Mouse (Mus musculus): Measurements from ENCODE around the gene Baz1a.
"Not testable (repeated sequence)": the region's sequence is repeated elsewhere in the genome, so short reads cannot be mapped to it uniquely, and the experiment has no call there.

The Baz1a gene

DNA sequence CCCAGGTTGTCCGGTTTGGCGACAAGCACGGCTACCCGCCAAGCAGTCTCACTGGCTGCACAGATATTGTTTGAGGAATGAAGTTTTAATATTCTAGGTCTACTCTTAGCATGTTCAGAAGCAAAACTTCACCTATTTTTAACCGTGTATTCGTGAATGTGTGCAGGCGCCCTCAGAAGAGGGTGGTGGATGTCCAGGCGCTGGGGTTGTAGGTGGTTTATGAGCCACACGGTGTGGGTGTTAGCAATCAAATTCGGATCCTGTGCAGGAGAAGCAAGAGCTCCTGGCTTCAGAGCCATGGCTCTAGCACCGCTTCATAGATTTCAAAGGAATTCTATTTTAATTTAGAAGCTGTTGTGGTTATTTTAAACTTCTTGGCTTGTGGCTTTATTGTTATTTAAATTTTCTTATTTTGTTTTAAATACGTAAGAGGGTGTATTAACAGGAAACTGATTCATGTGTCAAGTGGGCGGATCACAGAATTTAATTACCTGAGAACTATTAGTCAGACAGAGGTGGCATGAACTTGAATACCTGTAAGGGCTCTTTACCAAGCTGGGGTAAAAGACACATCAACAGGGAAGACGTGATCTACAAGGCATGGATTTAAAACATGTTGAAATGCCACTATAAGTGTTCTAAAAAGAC lies 6.7 kb downstream of the Baz1a start:
- no peak for DNase-seq (ENCODE audit: low spot score in 2 of 2)

DNA sequence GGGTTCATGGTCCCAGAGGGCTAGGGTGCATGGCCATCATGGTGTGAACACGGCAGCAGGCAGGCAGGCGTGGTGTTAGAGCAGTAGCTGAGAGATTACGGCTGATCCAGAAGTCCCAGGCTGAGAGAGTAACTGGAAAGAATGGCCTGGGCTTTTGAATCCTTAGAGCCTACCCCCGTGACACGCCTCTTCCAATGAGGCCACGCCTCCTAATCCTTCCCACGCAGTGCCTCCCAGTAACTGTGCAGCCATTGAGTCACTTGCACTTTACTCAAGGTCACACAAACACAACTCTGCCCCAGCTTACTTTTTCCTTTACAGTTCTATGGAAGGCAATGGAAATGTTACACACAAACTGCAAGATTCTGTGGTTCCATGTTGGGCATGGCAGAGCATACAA lies 8.1 kb downstream of the Baz1a start:
- DNase-seq (ENCODE audit: low spot score in 2 of 2), result no peak

DNA sequence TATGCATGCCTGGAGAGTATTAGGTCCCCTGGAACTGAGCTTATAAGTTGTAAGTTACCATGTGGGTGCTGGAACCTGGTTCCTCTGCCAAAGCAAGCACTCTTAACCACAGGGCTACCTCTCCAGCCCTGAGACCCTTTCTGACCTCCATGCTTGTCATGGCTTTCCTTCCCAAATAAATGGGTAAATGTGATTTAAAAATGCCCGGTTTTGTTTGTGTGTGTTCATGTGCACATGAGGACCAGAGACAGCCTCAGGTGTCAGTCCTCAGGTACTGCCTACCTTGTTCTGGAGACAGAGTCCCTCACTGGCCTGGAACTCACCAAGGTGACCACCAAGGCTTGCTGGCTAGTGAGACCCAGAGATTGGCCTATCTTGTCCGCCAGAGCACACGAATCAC lies 9.8 kb downstream of the Baz1a start:
- DNase-seq (ENCODE audit: low spot score in 2 of 2), result no peak

DNA sequence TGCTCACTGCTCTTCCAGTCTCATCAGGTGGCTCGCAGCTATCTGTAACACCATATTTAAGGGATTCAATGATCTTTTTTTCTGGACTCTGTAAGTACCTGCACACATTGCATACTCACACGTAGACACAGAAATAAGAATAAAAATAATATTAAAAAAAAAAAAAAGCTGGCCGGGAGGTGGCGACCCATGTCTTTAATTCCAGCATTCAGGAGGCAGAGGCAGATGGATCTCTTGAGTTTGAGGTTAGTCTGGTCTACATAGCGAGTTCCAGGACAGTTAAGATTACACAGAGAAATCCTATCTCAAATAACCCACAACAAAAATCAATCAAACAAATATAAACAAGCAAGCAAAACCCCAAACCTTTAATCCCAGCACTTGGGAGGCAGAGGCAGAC lies 10.3 kb downstream of the Baz1a start:
- no peak for DNase-seq (ENCODE audit: low spot score in 2 of 2)

DNA sequence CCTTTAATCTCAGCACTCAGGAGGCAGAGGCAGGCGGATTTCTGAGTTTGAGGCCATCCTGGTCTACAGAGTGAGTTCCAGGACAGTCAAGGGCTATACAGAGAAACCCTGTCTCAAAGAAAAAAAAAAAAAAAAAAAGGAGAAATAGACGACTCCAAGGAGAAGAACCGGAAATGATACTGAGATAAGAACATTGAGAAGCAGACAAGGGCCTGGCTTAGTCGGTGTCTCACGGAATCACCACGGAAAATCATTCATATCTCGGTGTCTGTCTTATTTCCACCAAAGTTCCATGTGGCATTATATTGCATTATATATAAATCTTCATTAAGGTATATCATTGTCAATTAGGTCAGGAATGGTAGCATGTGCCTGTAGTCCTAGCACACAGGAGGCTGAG lies 11.6 kb downstream of the Baz1a start:
- not testable (repeated sequence) for DNase-seq (ENCODE audit: low spot score in 2 of 2)

DNA sequence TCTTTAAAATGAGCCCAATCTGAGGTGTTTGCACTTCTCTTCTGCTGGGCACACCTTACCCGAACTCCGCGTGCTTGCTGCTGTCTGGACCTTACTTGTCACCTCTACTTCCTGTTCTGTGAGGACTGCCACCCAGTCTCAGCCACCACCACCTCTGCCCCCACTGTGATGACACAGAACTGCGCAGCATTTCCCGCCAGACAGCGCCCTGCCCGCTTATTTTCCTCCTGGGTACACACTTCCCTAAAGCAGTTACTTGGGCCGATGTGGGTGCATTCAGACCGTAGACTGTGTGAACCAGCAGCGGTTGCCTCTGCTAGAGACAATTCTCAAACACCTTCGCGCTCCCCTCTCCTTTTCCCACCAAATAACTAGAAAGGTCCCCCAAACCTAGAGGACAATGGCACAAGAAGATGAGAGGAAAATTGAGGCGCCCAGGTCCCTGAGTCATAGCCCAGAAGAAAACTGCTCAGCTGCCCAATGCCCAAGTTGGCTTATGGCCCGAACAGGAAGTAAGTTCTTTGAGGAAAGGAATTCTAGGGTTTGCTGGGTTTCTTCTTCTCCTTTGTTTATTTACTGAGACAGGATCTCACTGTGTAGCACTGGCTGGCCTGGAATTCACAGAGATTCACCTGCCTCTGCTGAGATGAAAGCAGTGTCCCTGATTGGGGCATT lies 15.0 kb downstream of the Baz1a start:
- DNase-seq (ENCODE audit: low spot score in 2 of 2), result peak in 1 of 2 experiments; percentile 15

DNA sequence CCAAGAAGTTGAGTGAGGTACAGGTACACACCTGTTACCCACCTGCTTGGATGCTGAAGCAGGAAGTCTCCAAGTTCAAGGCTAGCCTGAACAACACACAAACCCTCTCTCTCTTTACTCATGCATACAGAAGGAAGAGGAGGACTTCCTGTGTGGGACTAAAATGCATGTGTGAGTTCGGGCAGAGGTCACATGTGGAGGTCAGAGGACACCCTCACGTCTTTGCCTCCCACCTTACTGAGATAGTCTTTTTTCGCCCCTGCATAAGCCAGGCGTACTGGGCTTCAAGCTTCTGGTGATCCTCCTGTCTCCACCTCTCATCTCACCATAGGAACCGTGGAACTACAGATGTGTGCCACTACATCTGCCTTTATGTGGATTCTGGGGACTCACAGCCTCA lies 15.7 kb downstream of the Baz1a start:
- no peak for DNase-seq (ENCODE audit: low spot score in 2 of 2)

DNA sequence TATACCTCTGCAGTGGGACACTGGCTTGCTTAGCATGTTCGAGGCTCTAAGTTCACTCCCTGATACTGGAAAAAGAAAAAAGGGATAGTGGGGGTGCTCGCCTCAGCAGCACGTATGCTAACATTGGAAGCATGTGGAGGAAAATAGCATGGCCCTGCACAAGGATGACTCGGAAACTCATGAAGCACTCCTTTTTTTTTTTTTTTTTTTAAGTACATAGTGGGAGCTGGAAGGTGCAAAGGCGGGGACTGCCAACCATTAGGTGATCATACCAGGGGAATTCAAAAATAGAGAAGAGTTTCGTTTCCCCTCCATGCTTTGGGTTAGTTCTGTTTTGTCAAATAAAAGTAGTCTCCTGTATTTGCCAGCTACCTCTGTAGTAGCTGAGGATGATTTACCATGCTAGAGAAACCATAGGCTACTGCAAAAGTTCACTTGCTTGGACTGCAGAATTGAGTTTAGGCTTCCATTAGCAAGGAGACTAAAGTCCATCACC lies 17.1 kb downstream of the Baz1a start:
- no peak for DNase-seq (ENCODE audit: low spot score in 2 of 2)

DNA sequence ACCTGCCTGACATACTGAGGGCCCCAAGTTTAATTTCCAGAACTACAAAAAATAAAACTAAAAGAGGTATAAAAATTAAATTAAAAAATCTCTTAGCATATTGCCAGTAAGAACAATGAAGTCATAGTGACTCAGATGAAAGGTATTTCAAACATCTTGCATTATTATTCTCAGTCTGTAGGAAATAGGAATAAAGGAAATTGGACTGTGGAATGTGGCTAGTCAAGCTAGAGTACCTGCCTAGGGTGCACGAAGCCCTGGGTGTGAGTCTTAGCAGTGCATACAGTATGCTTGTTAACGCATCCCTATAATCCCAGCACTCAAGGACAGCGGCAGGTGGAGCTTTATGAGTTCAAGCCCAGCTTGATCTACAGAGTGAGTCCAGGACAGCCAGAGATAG lies 18.2 kb downstream of the Baz1a start:
- DNase-seq (ENCODE audit: low spot score in 2 of 2), result no peak

DNA sequence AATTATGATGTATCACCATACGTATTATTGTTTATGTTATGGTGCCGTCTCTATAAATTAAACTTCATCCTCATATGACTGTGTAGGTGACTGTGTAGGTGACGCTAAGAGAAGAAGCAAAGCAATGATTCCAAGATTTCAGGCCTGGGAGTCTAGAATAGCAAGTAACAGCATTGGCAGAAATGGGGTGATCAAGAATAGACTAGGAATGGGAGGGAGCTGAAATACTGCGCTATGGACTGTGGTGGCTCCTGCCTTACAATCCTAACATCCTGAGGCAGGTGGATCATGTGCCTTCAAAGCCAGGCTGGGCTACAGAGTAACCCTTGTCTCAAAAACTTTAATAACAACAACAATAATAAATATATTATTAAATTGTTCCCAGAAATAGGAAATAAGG lies 19.7 kb downstream of the Baz1a start:
- no peak for DNase-seq (ENCODE audit: low spot score in 2 of 2)

DNA sequence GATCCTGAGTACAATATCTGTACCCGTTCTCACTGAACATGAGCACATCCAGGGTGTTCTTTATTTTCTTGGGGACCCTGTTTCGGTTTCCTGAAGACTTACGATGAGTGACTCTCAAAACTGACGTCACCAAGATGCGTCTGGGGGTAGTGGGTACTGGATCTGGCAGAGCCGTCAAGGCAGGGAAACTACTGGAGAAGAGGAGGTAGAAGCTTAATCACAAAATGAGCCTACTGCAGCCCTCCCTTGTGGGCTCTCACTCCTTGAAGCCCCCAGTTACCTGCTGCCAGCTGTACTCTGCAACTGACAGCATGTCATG lies 20.1 kb downstream of the Baz1a start:
- DNase-seq (ENCODE audit: low spot score in 2 of 2), result no peak

DNA sequence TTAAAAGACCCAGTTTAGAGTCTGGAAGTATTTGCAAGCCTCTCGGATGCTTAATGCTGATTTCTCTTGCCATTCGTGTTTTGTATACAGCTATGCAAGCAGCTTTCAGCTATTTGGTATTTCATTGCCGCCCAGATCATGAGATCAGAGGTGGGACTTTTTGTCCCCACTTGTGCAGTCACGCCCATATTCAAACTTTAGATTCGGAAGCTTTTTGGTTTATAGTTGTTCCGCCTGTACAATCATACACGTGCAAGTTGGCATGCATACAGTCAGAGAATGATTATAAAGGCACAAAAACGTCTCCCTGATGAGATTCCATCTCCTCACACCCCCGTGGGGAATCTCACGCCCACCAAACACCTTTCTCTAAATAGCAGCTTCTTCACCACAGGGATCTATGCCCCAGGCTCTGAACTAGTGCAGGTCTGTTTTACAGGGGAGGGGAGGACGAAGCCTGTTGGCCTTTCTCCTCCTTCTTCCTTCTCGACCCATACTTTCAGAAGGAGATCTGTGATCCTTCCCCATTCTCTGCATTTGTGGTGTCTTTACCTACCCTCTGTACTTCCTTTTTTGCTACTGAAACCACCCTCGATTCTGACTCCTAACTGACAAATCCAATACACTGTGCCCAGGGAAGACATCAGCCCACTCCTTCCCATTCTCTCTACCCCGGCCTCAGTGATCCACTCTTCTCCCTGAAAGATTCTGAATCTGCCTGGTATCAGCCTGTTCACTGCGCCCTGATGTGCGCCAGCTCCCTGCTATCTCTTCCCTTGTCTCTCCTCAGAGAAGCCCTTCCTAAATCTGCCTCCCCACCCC lies 20.7 kb downstream of the Baz1a start:
- DNase-seq (ENCODE audit: low spot score in 2 of 2), result no peak

DNA sequence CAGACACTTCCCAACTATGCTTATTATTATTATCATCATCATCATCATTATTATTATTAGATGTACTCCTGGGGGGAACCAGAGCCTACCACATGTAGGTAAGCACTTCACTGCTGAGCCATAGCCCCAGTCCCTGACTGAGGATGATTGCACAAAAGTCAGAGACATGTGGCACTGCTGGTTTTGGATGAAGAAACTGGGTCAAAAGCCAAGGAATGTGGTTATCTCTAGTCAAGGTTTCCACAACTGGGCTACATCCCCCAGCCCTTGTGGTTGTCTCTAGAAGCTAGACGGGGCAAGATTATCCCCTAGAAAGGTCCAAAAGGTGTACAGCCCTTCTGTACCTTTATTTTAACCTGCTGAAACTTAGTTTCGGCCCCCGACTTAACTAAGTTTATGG lies 21.3 kb downstream of the Baz1a start:
- no peak for DNase-seq (ENCODE audit: low spot score in 2 of 2)

DNA sequence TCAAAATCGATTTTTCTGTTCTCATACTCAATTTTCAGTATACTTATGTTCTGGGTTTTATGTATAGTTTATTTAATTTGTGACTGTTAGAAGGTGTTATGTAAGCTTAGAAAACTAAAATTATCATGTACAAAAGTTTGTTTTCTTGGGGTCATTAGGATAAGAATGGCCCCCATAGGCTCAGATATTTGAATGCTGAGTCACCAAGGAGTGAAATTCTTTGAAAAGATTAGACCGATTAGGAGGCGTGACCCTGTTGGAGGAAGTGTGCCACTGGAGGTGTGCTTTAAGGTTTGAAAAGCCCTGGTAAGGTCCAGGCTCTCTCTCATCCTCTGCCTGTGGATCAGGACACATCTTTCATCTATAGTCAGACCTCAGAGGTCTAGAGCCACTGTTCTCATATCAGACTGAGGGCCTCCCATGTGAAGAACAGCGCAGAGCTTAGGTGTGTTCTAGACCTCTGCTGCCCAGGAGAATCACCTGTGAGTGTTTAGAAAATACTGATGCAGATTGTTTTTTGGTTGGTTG lies 25.8 kb downstream of the Baz1a start:
- DNase-seq (ENCODE audit: low spot score in 2 of 2), result no peak

DNA sequence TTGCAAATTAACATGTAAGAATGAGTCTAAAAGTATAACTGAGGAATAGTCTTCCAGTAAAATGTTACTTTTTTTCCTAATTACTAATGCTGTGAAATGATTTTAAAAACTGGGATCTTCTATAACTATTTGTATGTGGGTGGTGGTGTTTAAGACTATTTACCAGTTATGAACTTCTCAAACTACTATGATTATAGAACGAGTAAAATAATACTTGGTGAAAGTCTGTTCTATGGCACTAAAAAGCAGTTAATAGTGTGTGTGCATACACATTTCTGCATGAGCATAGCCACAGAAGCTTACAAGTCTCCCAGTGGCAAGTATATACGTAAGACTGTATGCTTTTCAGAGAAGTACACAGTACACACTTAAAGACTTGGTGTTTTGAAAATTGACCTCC lies 27.0 kb downstream of the Baz1a start:
- no peak for DNase-seq (ENCODE audit: low spot score in 2 of 2)

DNA sequence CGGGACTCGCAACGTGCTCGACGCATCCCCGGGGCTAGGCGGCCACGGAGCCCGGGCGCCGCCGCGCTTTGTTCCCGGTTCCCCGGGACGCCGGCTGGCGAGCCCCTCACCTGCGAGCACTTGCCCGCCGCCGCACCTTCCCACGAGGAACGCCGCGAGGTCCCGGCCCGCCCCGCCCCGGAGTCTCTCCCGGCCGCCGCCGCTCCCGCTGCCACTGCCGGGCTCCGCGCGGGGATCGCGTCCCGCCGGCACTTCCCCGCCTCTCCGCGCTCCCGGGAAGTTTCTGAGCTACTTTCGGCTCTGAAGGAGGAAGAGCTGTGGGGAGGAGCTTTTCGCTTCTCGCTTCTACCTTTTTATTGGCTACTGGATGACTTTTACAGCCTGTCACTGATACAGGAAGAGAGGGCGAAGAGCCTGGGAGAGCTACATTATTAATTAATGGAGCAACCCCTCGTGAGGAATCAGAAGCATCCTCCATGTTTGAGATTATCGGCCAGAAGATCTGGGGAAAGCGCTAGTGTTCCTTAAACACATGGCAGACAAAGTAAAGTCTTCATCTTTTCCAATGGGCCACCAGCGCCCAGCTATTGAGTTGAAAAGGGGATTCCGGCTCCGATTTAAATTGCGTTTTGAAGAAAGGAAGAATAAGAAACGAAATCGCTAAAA lies 28.0 kb downstream of the Baz1a start, which contains the start of gene Gm20403:
Gene Gm20403, minus strand, starts transcription at position 478 of the 666 bp plus-strand sequence.
- peak; percentile 60 to 63 for DNase-seq (ENCODE audit: low spot score in 2 of 2)

DNA sequence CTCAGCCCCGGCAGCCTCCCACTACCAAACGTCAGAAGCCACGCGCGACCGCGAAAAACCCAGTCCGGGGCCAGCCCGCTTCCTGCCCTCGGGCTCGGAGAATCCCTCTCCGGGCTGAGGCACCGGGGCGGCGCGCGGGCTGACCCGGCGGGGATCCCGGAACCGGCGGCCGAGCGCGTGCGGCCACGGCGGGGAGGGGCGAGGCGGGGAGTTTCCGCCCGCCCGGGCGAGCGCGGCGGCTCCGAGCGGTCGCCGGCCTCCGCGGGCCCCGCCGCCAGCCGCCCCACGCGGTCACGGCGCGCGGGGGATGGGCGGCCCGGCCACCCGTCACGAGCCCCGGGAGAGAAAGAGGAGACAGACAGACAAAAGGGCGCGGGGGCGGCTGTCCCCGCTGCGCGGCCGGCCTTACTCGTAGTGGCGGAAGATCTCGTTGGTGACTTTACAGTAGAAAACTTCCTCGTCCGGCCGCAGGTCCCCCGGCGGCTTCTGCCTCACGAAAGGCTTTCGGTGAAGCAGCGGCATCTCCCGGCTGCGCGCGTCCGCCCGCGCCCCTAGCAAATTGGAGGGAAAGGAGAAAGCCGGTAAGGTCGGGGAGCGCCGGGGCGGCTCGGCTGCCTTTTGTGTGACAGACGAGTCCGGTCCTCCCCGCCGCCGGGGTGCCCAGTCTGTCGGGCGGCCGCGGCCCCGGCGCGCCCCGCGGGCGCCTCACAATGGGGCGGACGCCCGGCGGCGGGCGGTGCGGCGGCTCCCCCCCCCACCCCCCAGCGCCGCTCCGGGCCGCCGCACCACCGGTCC lies 28.7 kb downstream of the Baz1a start:
- peak; percentile 24 to 80 for DNase-seq (ENCODE audit: low spot score in 2 of 2)

DNA sequence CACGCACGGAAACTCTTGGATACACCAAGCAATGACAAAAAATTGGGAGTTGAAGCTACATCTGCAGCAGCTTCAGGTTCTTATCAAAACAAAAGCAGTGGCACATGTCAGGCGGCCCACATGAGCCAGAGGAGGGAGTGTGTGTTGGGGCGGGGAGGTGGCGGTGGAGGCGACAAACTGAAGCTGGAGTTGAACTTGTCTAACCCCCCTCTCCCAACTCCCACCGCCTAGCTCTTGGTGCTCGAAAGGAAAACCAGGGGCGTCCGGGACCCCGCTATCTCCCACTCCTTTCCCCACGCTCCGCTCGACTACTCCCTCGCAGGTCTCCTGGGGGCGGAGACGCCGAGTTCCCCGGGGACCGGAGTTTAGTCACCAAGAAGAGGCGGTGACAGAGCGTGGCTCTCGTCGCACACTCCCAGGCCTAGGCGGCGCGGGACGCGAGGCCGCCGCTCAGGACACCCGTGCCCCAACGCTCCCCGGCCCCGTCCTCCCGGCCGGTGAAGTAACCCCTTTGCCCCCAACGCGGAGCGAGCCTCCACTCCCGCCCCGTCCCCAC lies 29.4 kb downstream of the Baz1a start:
- peak; percentile 55 to 60 for DNase-seq (ENCODE audit: low spot score in 2 of 2)

DNA sequence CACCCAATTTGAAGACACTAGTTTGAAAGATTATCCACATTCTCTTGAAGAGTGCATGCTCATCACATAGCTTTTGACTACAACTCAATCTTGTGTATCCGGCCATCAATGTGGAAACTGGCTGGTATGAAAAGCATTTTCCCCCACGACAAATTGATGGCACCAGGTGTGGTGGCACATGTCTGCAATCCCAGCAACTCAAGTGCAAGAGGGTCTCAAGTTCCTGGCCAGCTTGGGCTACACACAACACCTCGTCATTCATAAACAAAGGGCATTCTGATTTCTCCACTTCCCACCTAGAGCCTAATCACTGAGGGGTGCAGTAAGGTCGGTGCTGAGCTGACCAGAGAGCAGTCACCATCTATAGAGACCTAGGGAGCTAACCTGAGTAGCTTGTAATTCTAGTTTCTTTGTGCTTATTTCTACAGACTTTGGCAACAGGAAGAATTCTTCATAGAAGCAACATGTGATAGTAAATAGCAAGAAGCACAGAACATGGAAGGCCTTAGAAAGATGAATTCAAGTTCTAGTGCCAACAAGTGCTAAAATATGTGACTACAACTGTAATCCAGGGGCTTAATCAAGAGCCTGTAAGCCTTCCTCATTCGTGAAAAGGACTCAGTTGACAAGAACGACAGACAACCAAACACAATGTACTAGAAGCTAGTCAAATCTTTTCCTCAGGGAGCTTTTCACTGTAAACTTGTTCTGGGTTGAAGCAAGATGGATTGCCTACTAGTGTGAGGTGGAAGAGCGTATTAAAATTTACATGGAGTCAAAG lies 31.0 kb downstream of the Baz1a start:
- no peak for DNase-seq (ENCODE audit: low spot score in 2 of 2)

DNA sequence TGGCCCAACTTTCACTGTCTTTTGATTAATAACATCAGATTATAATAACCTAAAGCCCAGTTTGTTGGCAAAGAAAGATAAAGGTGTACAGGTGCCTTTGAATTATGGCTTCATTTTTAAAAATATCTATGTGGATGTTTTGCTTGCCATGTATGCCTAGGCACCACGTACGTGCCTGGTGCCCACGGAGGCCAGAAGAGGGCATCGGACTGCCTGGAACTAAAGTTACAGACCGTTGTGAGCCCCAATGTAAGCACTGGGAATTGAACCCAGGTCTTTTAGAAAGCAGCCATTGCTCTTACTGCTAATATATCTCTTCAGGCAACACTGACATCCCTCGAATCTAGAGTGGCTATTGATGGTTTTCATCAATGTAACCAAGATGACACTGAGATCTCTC lies 32.2 kb downstream of the Baz1a start:
- DNase-seq (ENCODE audit: low spot score in 2 of 2), result no peak
